Mouse (Mus musculus) olfactory bulb, adult 2 months (tissue): ENCODE results near the gene Abca7.

ENCODE experiments used
- CTCF ChIP-seq: fragments of 200-500 bp; IDR thresholded peaks from 2 replicates; pipeline ENCODE4 v1.5.1; 2012; ENCODE audit warnings: low read depth, mild to moderate bottlenecking, low read length, moderate library complexity; ENCODE audit not compliant: insufficient read depth
- POLR2A ChIP-seq: fragments of 200-500 bp; IDR thresholded peaks from 2 replicates; pipeline ENCODE4 v1.6.1; 2012; ENCODE audit warnings: mild to moderate bottlenecking, low read depth, low read length, moderate library complexity; ENCODE audit not compliant: insufficient read depth

DNA sequence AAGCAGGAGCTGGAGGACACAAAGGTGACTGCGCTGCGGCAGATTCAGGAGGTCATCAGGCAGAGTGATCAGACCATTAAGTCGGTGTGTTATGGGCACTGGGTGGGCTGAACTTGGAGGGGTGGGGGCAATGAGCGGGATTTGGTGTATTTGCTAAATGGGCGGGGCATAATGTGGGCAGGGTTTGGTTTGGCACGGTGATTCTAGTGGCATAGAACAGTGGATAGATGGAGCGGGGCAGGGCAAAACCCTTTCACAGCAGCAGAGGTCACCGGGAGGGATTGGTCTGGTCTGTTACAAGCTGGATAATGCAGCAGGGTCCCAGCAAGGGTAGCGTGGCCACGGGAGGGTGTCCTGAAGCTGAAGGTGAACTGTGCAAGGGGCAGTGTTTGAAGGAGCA lies 29.2 kb downstream of the Abca7 start:
- TF ChIP-seq CTCF (no peak), POLR2A (no peak)
